Mouse (Mus musculus) cerebellum, postnatal 25 days (tissue): ENCODE results near the gene Zfp292.

Experiments used
- DNase-seq, 2 experiments: peaks; one replicate each; pipeline ENCODE4 v3.0.0; 2021; ENCODE audit warnings: mixed read lengths in 2 of 2

Zfp292 gene

DNA sequence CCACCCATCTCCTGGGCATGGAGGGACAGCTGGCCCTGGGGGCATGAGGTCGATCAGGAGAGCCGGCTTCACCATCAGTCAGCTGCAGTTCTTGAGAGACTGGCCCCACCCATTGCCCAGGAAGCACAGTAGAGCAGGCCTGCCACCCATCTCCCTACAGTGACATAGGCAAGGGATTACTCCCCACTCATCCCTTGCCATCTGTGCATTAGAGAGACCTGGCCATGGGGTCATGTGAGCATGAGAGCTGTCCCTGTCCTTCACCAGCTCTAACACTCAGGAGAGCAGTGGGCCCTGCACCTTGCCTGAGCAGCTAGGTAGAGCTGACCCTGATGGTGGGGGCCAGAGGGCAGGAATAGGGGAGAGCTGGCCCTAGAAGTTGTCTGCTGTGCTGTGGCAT is 97.1 kb downstream of the Zfp292 start:
- no peak for DNase-seq

DNA sequence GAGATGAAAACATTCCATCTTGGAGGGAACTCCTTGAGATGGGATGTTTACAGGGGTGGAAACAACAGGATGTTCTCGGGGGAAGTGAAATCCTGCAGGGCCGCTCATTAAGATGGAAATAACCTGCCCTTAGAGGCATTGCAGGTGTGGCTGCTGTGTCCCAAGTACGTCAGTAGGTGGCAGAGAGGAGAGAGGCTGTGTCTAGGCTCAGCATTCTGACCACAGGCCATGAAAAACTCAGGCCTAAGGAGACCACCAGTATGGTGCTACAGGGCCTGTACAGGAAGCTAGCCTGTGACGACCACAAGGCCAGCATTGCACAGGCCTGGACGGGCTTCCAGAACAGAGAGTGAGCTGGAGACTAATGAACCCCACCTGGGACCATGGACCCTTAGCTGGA is 97.9 kb downstream of the Zfp292 start:
- DNase-seq: no peak

DNA sequence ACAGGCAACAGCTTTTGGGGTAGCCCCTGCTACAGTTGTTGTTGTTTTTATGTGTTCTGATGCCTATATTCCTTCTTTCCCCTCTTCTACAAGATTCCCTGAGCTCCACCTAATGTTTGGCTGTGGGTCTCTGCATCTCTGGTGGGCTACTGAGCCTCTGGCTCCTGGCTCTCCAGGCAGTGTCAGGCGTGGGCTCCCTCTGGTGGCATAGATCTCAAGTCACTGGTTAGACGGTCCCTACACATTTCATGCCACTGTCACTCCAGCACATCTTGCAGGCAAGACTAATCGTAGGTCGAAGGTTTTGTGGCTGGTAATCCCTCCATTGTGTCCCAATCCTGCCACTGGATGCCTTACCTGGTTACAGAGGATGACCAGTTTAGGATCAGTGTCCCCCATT is 100.0 kb downstream of the Zfp292 start:
- no peak for DNase-seq

DNA sequence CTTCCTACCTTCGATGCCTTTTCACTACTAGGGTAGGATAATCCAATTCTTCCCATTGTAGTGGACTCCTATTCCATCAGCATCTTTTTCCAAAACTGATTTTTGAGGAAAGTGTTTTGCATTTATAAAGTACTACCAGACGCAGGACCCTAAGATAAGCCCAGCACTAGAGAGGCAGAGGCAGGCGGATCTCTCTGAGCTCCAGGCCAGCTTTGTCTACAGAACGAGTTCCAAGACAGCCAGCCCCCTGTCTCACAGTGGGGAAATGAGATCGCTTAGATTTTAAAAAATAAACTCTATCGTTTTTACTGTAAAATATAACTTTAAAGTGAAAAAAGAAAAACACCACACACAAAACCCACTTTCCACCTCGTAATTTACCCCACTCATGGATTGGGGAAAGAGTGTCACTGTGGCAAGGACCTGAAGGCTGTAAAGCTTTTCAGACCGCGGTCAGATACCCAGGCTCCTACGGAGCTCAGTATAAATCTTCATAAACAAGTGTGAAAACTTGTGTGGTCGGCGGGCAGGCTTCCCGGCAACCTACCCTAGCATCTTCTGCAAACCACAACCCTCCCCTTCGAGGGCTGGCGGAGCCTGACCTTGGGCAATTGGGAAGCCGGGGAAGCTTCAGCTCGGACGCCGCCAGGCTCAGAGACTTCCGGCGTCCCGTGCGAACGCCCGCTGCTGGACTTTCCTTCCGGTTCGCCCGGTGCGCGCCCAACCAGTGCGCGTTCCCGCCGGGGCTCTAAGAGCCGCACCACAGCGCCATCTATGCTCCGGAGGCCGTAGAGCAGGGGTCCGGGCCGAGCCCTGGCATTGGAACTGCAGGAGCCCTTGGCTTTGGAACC is 104.9 kb downstream of the Zfp292 start, which contains the start of gene Smim8:
Gene Smim8, minus strand, starts transcription at position 747 of the 851 bp plus-strand sequence.
- DNase-seq: peak; percentile 95 to 96

DNA sequence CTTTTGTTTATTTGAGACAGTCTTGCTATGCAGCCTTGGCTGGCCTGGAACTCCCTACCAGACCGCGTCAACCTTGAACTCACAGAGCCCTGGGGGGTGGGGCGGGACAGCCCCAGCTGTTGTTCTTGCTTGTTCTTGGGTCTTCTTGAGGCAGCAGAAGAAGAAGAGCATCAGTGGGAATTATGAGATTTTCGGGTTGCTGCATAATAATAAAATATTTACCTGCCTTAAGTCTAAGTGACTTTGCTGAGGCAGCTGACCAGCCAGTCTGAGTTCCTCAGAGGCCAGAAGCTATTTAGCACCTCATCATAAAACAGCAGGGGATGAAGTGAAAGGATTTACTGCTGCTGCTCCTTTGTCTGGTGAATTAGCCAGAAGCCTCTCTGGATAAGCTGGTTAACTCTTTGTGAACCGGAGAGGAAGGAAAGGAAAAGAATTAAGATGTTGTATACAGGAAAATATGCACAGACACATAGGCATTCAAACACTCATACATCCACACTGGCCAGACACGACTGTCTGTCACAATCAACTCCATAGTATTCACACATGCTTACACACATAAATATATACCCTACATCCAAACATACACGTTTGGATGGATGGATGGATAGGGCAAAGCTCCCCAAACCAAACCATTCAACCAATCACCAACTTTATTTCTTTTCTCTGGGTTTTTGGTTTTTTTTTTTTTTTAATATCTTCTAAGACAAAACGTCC is 110.9 kb downstream of the Zfp292 start:
- no peak for DNase-seq

DNA sequence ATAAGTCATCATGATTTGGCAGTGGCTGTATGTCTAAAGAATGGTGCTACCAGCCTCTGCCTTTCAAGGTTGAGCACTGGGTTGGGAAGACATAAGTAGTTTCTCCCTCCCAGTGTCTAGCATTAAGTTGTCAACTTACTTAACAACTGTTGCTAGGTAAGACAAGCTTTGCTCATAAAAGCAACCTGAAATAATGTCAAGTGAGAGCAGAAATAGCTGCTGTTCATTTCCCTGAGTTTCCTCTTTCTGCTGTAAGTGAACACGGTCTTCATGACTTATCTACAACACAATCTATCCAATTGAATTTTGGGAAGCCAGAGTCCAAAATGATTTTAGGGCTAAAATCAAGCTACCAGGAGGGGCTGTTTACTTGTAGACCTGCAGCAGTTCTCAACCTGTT is 126.6 kb downstream of the Zfp292 start, which contains the start of gene Gm136:
Gene Gm136, minus strand, starts transcription at position 101 of the 400 bp plus-strand sequence.
- no peak for DNase-seq
